Mouse (Mus musculus): ENCODE results near the gene Vmn2r13. TPM values are rescaled to one million over a fixed set of nuclear protein-coding genes. Genes with fewer than 3 reads are reported as not detected.

Vmn2r13 gene
- polyA plus RNA-seq, 1 experiment from 2014 or later, result not detected

- DNase-seq (ENCODE audit: low spot score), result no peak
- WGBS, result 78% methylated on average over 2 of the region's 2 CpGs
- no peak for ATAC-seq (replicated peaks; ENCODE audit: low FRiP score, low read depth)
- Histone ChIP-seq H3K27me3 (ENCODE audit: insufficient read depth, low read length) (no peaks in the 10 kb centered on the region), H3K27ac (no peak overlapping the region), H3K4me2 (ENCODE audit: low read length) (no peak overlapping the region), H3K4me1 (replicated peaks; ENCODE audit: insufficient read depth, low read length) (no peaks in the 10 kb centered on the region), H3K9me3 (replicated peaks; ENCODE audit: low read length) (no peaks in the 10 kb centered on the region), H3K36me3 (ENCODE audit: insufficient read depth, low read length) (no peaks in the 10 kb centered on the region), H3K4me3 (replicated peaks; ENCODE audit: low read depth, low read length) (no peak overlapping the region), H3K9ac (ENCODE audit: low read depth, low read length) (no peak overlapping the region)
- no peak for TF ChIP-seq CTCF (IDR thresholded peaks at IDR 0.05; ENCODE audit: low read depth)
These were observed 52.5 kb downstream of the Vmn2r13 start for GRCm38 (mm10) chr5:109139546-109139945.

GRCm38 (mm10) chr5:109136731-109137130 is 55.3 kb downstream of the Vmn2r13 start:
- no peaks in the 10 kb centered on the region for H3K27me3 ChIP-seq (ENCODE audit: insufficient read depth, low read length)
- H3K9ac ChIP-seq (ENCODE audit: low read depth, low read length), result no peak overlapping the region
- H3K4me2 ChIP-seq (ENCODE audit: low read length), result no peak overlapping the region
- H3K27ac ChIP-seq, result no peak overlapping the region
- no peaks in the 10 kb centered on the region for H3K36me3 ChIP-seq (ENCODE audit: insufficient read depth, low read length)
- ATAC-seq (replicated peaks; ENCODE audit: low FRiP score, low read depth) (no peak), DNase-seq (ENCODE audit: low spot score) (no peak)
- 80% methylated on average over 2 of the region's 2 CpGs for WGBS
- H3K4me1 ChIP-seq (replicated peaks; ENCODE audit: insufficient read depth, low read length), result no peaks in the 10 kb centered on the region
- TF ChIP-seq CTCF (IDR thresholded peaks at IDR 0.05; ENCODE audit: low read depth), result no peak
- H3K4me3 ChIP-seq (replicated peaks; ENCODE audit: low read depth, low read length), result no peak overlapping the region
- H3K9me3 ChIP-seq (replicated peaks; ENCODE audit: low read length), result no peaks in the 10 kb centered on the region

Other genes with a start within 250 kb of the Vmn2r13 start
- gene Vmn2r10, start 185.7 kb downstream of the Vmn2r13 start, polyA plus RNA-seq (2015; fragmentation: Nextera tagmentation; extraction: Ambion mirVana), result not detected in 2 replicates
- not detected in 2 replicates for gene Vmn2r11, start 132.6 kb downstream of the Vmn2r13 start, polyA plus RNA-seq (2015; fragmentation: Nextera tagmentation; extraction: Ambion mirVana)
- not detected in 2 replicates for gene Vmn2r12, start 94.2 kb downstream of the Vmn2r13 start, polyA plus RNA-seq (2015; fragmentation: Nextera tagmentation; extraction: Ambion mirVana)
- not detected in 2 replicates for gene Vmn2r14, start 32.5 kb upstream of the Vmn2r13 start, polyA plus RNA-seq (2015; fragmentation: Nextera tagmentation; extraction: Ambion mirVana)
- not detected in 2 replicates for gene Vmn2r15, start 105.4 kb upstream of the Vmn2r13 start, polyA plus RNA-seq (2015; fragmentation: Nextera tagmentation; extraction: Ambion mirVana)
- not detected in 2 replicates for gene Vmn2r16, start 138.0 kb upstream of the Vmn2r13 start, polyA plus RNA-seq (2015; fragmentation: Nextera tagmentation; extraction: Ambion mirVana)
- not detected in 2 replicates for gene Vmn2r17, start 227.5 kb upstream of the Vmn2r13 start, polyA plus RNA-seq (2015; fragmentation: Nextera tagmentation; extraction: Ambion mirVana)